Mouse (Mus musculus) retina, embryonic 14.5 days (tissue): ENCODE results near the gene Sprr2a2.
"Not testable (repeated sequence)": the region's sequence is repeated elsewhere in the genome, so short reads cannot be mapped to it uniquely, and the experiment has no call there.

Experiments
- DNase-seq: peaks from one replicate; pipeline ENCODE4 v3.0.0-alpha.2; 2015; ENCODE audit warnings: low spot score

Gene Sprr2a2

DNA sequence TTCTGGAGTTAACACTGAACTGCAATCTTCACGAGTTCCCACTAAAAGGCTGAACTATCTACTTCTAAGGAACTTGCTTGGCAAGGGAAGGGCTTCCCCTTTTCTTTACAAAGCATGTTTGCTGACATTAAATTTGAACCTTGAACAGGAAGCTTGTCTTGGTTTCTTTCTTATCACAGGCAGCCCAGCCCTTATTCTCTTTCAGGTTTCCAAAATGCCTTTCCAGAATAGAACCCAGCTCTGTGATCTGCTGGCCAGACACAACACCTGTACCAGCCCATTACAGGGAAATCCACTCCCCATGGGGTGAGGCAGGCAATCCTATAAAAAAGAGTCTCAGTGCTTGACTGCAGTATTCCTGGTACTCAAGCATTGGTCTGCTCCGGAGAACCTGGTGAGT lies at the start of gene Sprr2a2, which contains the start of gene Sprr2a1:
Gene Sprr2a2 (plus strand): TSS at position 352 of the 400 bp plus-strand sequence.
Gene Sprr2a1 (plus strand): TSS at position 231 of the 400 bp plus-strand sequence.
- DNase-seq: not testable (repeated sequence)

DNA sequence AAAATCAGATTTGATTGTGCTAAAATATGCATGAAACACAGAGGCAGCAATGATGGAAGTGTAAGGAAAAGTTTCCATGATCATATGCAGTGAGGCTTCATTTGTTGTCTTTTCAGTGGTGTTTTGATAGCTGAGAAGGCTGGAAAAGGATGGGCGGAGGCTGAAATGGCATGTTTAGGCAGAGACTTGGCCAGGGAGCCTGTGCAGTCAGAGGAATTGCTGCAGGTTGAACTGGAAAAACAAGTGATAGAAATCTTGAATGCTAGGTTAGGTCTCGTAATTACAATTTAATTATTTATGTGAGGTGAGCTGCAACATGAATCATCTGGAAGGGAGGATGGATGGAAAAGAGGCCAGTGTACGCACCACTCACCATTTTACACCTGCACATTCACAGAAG lies 45.9 kb upstream of the Sprr2a2 start:
- DNase-seq: no peak

DNA sequence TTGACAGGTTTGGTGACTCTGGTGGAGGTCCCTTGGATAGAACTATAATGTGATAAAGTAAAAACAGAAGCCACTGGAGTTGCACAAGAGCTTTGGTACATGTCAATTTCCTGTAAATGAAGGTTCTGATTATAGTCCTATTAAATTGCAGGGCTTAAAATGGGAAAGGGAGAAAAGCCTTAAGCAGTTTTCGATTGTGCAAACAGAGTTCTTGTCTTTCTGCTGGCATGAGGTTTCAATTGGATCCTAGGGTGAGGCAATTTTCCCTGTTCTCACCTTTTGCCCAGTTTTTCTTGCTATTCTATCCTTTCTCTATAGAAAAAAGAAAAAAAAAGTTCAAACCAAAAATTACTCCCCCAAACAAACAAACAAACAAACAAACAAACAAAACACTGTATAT lies 38.8 kb upstream of the Sprr2a2 start:
- DNase-seq: no peak

DNA sequence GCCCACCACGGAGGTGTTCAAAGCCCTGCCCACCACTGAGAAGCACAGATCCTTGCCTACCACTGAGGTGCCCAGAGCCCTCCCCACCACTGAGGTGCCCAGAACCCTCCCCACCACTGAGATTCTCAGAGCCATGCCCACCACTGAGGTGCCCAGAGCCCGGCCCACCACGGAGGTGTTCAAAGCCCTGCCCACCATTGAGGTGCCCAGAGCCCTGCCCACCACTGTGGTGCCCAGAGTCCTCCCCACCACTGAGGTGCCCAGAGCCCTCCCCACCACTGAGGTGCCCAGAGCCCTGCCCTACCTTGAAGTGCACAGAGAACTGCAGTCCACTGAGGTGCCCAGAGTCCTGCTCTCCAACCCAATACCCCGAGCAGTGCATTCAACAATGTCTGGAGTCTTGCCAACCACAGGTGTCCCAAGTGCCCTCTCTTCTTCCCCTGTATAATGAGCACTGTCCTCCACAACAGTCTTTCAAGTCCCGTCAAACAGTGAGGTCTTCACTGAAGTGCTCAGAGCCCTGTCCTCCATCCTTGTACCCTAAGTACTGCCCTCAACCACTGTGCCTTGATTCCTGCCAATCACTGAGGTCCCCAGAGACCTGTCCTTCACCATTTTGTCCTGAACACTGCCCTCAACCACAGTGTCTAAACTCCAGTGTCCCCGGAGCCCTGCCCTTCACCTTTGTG lies 20.1 kb upstream of the Sprr2a2 start:
- DNase-seq: no peak

DNA sequence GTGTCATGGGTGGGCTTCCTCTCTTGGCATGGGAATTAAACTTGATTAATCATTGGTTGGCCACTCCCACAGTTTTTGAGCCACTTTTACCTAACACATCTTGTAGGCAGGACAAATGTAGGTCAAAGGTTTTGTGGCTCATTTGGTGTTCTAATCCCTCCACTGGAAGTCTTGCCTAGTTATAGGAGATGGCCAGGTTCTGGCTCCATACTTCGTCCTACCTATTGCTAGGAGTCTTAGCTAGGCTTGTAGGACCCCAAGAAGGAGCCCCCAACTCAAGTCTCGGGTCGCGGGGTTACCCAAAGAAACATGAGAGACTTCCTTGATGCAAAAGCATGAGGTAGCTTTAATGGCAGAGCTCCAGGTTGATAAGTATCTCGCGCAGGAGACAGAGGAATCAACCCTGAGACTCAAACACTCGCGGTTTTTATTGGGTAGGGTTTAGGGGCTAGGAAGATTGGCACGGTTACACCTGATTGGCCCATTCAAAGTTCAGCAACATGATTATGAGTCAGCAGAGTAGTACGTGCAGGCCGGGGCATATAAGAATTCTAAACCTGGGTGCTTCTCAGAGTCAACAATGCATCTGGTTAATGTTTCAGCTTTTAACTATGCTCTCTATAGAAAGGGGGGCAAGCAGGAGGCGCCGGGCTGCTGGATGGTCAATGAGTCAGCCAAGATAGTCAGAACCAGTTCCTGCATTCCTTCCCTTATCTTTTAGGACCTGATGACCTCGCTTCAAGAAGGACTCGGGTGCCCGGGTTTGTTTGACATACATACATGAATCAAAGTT lies 4.4 kb upstream of the Sprr2a2 start:
- not testable (repeated sequence) for DNase-seq

DNA sequence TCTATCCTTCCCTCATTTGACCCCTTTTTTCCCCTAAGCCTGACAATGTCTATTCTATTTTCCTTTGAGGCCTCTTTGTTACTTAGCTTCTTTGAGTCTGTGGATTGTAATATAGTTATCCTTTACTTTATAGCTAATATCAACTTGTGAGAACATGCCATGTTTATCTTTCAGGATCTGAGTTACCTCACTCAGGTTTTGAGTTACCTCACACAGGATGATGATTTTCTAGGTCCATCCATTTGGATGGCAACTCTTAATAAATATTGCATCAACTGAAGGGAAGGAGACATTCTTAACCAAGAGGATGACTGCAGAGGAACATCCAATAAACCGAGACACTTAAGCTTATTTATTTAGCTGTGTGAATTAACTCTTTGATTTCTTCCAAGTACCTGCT lies 3.7 kb upstream of the Sprr2a2 start:
- DNase-seq: not testable (repeated sequence)

DNA sequence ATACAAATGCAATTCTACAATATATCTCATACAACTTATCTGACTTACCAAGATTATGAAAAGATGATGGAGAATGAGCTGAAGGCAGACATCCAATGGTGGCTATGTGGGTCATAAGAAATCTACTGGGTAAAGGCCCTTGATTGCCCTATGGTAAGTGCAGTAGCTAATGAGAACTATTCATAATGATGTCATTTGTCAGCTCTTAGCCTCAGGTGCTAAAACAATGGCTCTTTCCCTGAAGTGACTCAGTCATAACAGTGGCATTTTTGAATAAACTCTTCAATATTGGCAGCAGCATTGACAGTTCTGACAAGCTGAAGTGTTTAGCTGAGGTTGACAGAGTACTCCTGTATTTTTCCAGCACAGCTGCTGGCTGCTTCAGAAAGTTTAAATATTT lies 2.1 kb upstream of the Sprr2a2 start:
- not testable (repeated sequence) for DNase-seq

DNA sequence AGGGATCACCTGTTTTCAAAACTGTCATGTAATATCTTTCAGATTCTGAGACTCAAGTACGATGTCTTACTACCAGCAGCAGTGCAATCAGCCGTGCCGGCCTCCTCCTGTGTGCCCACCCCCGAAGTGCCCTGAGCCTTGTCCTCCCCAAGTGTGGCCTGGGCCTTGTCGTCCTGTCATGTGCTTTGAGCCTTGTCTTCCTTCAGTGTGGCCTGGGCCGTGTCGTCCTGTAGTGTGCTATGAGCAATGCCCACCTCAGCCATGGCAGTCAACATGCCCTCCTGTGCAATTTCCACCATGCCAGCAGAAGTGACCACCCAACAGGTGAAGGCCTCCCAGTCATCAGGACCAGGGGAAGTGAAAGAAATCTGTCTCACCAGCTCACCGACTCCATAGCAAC lies 3.3 kb downstream of the Sprr2a2 start:
- DNase-seq: not testable (repeated sequence)

DNA sequence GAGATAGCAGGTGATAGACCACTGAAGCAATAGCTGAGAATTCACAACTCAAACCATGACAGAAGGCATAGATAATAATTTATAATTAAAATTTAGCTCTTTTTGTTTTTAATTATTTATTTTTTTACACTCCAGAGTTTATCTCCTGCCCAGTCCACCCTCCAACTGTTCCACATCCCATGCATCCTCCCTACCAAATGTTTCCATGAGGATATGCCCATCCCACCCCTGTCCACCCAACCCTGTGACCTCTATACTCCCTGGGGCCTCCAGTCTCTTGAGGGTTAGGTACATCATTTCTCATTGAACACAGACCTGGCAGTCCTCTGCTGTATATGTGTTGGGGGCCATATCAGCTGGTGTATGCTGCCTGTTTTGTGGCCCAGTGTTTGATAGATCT lies 8.0 kb downstream of the Sprr2a2 start:
- not testable (repeated sequence) for DNase-seq

DNA sequence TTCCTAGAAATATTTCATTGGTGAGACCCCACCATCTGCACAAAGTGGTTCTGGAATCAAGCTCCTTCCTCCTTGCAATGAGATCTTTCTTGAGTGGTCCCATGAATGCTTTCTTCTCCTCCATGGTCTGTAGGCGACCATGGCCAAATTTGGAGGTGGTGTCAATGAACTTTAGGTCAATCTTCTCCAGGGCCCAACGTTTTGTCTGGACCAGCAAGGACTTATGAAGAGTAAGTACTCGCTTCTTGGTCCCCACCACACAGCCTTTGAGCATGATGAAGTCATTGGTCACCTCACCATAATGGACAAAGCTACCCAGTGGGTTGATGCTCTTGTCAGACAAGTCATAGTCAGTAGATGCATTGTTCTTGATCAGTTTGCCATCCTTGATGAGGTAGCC lies 11.7 kb downstream of the Sprr2a2 start:
- not testable (repeated sequence) for DNase-seq

DNA sequence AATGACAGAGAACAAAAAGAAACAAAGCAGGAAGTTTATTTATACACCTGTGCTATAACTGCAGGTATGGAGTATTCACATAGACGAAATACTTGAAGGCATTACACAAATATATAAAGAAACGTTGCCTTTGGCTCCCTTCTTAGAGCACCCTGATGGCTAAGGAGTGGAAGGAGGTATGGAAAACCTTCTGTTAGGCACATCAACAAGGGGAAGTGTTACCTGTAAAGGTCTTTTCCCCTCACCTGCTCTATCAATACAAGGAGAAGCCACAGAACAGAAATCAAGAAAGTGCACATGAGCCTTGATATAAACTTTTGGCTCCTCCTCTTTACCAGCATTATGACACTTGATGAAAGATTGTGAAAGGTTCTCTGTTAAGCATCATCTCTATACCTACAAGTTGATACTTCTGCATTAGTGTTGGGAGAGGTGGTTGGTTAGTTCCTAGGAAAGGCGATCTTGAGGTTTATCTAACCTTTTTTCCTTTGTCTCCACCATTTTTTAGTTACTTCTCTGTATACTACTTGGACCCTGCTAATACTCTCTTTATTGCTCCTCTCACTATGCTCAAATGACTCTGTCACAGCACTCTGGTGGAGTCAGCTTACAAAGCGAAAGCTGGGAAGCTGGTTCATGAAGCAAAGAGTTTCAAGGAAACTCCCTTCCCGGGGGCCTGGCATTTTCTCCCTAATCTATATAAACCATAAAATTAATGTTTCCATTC lies 20.9 kb downstream of the Sprr2a2 start:
- not testable (repeated sequence) for DNase-seq

DNA sequence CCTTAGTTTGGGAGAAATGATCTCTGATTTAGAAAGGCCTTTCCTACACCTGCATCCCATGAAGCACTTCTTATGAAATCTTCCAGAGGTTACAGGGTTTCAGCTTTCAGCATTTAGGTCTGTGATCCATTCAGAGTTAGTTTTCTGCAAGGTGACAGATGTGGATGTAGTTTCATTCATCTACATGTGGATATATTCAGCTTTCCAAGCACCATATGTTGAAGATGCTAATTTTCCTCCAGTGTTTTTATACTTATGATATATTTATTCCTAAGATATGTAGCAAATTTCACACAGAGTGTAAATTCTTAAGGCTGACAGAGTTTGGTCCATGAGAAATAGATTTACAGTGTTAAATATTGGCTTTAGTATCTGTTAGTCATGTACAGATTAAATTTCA lies 23.0 kb downstream of the Sprr2a2 start:
- not testable (repeated sequence) for DNase-seq

DNA sequence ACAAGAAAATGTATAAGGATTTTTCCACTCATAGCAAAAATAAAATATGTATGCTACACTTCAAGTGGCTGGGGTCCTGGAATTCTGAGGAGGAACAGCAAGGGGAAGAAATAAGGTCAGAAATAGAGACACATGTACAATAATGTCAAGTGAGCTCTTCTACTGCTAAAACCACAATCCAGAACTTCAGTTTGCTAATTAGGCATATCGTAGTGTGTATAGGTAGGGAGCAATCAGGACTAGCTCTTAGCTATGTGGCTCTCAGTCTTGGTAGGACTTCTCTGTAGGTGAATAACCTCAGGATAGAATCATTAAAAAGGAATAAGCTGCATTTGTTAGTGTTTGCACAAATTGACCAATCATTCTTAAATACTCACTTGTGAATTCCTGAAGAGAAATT lies 23.5 kb downstream of the Sprr2a2 start:
- not testable (repeated sequence) for DNase-seq

DNA sequence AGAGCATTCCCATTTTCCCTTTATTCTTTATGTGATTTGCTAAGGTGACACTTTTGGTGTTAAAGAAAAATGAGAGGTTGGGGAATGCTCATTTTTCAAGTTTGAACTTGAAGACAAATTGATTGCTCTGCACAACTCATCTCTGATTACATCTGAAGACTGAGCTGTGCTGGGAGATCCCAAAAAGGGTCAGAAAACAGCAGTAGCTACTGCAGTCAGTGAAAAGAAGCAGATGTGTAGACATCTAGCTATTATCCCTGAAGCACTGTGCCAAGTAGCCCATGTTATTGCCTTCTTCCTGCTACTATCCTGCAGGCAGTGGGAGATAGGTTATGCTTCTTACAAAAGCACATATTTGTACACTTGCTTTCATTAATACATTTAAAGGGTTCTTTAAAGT lies 29.1 kb downstream of the Sprr2a2 start:
- not testable (repeated sequence) for DNase-seq

DNA sequence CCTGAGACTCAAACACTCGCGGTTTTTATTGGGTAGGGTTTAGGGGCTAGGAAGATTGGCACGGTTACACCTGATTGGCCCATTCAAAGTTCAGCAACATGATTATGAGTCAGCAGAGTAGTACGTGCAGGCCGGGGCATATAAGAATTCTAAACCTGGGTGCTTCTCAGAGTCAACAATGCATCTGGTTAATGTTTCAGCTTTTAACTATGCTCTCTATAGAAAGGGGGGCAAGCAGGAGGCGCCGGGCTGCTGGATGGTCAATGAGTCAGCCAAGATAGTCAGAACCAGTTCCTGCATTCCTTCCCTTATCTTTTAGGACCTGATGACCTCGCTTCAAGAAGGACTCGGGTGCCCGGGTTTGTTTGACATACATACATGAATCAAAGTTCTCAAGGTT lies 30.5 kb downstream of the Sprr2a2 start:
- not testable (repeated sequence) for DNase-seq

DNA sequence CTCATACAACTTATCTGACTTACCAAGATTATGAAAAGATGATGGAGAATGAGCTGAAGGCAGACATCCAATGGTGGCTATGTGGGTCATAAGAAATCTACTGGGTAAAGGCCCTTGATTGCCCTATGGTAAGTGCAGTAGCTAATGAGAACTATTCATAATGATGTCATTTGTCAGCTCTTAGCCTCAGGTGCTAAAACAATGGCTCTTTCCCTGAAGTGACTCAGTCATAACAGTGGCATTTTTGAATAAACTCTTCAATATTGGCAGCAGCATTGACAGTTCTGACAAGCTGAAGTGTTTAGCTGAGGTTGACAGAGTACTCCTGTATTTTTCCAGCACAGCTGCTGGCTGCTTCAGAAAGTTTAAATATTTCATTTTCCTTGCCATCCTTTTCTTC lies 32.8 kb downstream of the Sprr2a2 start:
- not testable (repeated sequence) for DNase-seq

DNA sequence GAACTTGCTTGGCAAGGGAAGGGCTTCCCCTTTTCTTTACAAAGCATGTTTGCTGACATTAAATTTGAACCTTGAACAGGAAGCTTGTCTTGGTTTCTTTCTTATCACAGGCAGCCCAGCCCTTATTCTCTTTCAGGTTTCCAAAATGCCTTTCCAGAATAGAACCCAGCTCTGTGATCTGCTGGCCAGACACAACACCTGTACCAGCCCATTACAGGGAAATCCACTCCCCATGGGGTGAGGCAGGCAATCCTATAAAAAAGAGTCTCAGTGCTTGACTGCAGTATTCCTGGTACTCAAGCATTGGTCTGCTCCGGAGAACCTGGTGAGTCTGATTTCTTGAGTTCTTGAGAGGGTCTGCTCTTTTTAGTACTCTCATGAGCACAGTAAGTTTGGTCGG lies 34.7 kb downstream of the Sprr2a2 start:
- not testable (repeated sequence) for DNase-seq

DNA sequence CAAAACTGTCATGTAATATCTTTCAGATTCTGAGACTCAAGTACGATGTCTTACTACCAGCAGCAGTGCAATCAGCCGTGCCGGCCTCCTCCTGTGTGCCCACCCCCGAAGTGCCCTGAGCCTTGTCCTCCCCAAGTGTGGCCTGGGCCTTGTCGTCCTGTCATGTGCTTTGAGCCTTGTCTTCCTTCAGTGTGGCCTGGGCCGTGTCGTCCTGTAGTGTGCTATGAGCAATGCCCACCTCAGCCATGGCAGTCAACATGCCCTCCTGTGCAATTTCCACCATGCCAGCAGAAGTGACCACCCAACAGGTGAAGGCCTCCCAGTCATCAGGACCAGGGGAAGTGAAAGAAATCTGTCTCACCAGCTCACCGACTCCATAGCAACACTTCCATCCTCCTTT lies 38.1 kb downstream of the Sprr2a2 start:
- DNase-seq: not testable (repeated sequence)

DNA sequence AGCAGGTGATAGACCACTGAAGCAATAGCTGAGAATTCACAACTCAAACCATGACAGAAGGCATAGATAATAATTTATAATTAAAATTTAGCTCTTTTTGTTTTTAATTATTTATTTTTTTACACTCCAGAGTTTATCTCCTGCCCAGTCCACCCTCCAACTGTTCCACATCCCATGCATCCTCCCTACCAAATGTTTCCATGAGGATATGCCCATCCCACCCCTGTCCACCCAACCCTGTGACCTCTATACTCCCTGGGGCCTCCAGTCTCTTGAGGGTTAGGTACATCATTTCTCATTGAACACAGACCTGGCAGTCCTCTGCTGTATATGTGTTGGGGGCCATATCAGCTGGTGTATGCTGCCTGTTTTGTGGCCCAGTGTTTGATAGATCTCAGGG lies 42.8 kb downstream of the Sprr2a2 start:
- not testable (repeated sequence) for DNase-seq

DNA sequence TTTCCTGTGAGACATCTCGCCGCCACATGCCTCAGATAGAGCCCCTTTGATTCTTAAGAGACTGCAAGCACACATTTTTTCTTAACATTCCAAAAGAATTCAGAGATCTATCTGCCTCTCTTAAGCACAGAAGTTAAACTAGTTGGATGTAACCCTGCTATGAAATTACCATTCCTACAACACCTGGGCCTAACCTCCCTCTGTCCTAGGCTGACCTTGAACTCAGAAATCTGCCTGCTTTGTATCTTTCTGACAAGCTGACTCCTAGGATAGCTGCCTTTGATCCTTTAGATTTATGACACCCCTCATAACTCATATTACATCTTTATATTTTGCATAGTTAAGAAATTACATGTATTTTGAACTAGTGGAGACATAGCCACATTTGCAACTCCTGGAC lies 47.7 kb downstream of the Sprr2a2 start:
- DNase-seq: not testable (repeated sequence)

DNA sequence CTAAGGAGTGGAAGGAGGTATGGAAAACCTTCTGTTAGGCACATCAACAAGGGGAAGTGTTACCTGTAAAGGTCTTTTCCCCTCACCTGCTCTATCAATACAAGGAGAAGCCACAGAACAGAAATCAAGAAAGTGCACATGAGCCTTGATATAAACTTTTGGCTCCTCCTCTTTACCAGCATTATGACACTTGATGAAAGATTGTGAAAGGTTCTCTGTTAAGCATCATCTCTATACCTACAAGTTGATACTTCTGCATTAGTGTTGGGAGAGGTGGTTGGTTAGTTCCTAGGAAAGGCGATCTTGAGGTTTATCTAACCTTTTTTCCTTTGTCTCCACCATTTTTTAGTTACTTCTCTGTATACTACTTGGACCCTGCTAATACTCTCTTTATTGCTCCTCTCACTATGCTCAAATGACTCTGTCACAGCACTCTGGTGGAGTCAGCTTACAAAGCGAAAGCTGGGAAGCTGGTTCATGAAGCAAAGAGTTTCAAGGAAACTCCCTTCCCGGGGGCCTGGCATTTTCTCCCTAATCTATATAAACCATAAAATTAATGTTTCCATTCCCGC lies 55.8 kb downstream of the Sprr2a2 start:
- not testable (repeated sequence) for DNase-seq

DNA sequence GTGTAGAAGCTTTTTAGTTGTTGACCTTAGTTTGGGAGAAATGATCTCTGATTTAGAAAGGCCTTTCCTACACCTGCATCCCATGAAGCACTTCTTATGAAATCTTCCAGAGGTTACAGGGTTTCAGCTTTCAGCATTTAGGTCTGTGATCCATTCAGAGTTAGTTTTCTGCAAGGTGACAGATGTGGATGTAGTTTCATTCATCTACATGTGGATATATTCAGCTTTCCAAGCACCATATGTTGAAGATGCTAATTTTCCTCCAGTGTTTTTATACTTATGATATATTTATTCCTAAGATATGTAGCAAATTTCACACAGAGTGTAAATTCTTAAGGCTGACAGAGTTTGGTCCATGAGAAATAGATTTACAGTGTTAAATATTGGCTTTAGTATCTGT lies 57.8 kb downstream of the Sprr2a2 start:
- DNase-seq: not testable (repeated sequence)
